Mouse (Mus musculus): ENCODE results near the gene Usp49. TPM values are rescaled to one million over a fixed set of nuclear protein-coding genes. Genes with fewer than 3 reads are reported as not detected.

Gene Usp49
- polyA plus RNA-seq, 1 experiment from 2014 or later = 10.5 TPM

- 29% methylated on average over 20 of the region's 20 CpGs for WGBS
- Histone ChIP-seq H3K4me3 (no peak overlapping the region), H3K27me3 (peaks cover 22% of the 10 kb centered on the region), H3K4me2 (replicated peaks) (no peak overlapping the region), H3K9ac (no peak overlapping the region), H3K9me3 (replicated peaks) (no peaks in the 10 kb centered on the region), H3K36me3 (peaks cover 41% of the 10 kb centered on the region), H3K4me1 (no peaks in the 10 kb centered on the region), H3K27ac (no peak overlapping the region)
- ATAC-seq (ENCODE audit: low FRiP score) = no peak
Observed at GRCm38 (mm10) chr17:47703556-47703955, 73.1 kb downstream of the Usp49 start.

- Histone ChIP-seq H3K4me2 (replicated peaks) (no peak overlapping the region), H3K27ac (no peak overlapping the region), H3K4me1 (no peaks in the 10 kb centered on the region), H3K4me3 (no peak overlapping the region), H3K9ac (no peak overlapping the region), H3K27me3 (peaks cover 22% of the 10 kb centered on the region), H3K9me3 (replicated peaks) (no peaks in the 10 kb centered on the region), H3K36me3 (peaks cover 32% of the 10 kb centered on the region)
- no peak for ATAC-seq (ENCODE audit: low FRiP score)
- 79% methylated on average over 4 of the region's 4 CpGs for WGBS
Observed at GRCm38 (mm10) chr17:47704692-47705091, 74.2 kb downstream of the Usp49 start.

DNA sequence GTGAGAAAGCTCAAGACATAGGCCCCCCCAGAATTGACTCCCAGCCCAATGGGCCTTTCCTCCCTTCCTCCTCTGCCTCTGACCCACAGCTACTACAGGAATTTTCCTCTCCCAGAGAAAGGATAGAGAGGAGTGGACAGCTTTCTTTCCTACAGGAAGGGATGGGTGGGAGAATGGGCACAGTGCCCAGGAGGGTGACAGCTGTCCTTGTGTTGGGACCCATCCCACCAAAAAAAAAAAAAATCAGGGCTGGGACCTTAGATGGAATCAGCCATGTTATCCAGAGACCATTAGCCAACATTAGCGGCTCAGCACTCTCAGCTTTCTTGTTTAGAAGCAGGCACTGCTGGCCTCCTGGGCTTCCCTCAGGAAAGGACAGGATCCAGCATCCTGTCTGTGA is 75.7 kb downstream of the Usp49 start:
- H3K4me3 ChIP-seq = no peak overlapping the region
- 65% methylated on average over 1 of the region's 1 CpGs for WGBS
- peaks cover 22% of the 10 kb centered on the region for H3K27me3 ChIP-seq
- peaks cover 20% of the 10 kb centered on the region; the same call in 1 of the 2 replicates for H3K36me3 ChIP-seq
- no peak for ATAC-seq (ENCODE audit: low FRiP score)
- no peak overlapping the region for H3K27ac ChIP-seq
- H3K9ac ChIP-seq = no peak overlapping the region
- no peak overlapping the region for H3K4me2 ChIP-seq (replicated peaks)
- no peaks in the 10 kb centered on the region for H3K4me1 ChIP-seq
- H3K9me3 ChIP-seq (replicated peaks) = no peaks in the 10 kb centered on the region

DNA sequence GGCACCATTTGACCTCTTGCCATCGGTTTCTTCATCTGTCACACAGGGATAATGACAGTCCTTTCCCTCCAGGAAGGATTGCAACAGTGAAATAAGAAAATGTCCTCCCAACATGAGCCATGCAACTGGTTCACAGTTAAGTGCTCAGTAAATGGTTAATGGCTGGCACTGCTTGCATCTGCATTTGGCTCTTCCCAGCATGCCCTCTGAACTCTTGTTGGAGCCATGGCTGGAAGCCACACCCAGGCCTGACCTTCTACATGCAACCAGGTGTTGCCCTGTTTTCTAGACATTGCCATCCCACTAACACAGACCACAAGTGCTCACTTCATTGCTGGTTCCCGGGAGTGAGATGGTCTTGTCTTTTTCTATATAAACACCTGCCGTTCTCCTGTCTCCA is 77.5 kb downstream of the Usp49 start:
- Histone ChIP-seq H3K9me3 (replicated peaks) (no peaks in the 10 kb centered on the region), H3K9ac (no peak overlapping the region), H3K4me1 (0 out of 2 replicates have a peak, but pooled peaks cover 2% of the 10 kb centered on the region), H3K4me3 (no peak overlapping the region), H3K4me2 (replicated peaks) (no peak overlapping the region), H3K27ac (no peak overlapping the region), H3K27me3 (peaks cover 9% of the 10 kb centered on the region), H3K36me3 (0 out of 2 replicates have a peak, but pooled peaks cover 9% of the 10 kb centered on the region)
- WGBS = 83% methylated on average over 3 of the region's 3 CpGs
- ATAC-seq (ENCODE audit: low FRiP score) = no peak

- H3K4me1 ChIP-seq = 0 out of 2 replicates have a peak, but pooled peaks cover 2% of the 10 kb centered on the region
- no peaks in the 10 kb centered on the region for H3K9me3 ChIP-seq (replicated peaks)
- no peak overlapping the region for H3K9ac ChIP-seq
- no peak overlapping the region for H3K4me2 ChIP-seq (replicated peaks)
- no peaks in the 10 kb centered on the region for H3K27me3 ChIP-seq
- no peak overlapping the region for H3K4me3 ChIP-seq
- H3K36me3 ChIP-seq = no peaks in the 10 kb centered on the region
- 66% methylated on average over 4 of the region's 4 CpGs for WGBS
- no peak overlapping the region for H3K27ac ChIP-seq
- ATAC-seq (ENCODE audit: low FRiP score) = no peak
Observed at GRCm38 (mm10) chr17:47708972-47709371, 78.5 kb downstream of the Usp49 start.

GRCm38 (mm10) chr17:47710036-47710435 is 79.5 kb downstream of the Usp49 start:
- no peak overlapping the region for H3K4me2 ChIP-seq (replicated peaks)
- no peaks in the 10 kb centered on the region for H3K27me3 ChIP-seq
- no peaks in the 10 kb centered on the region for H3K36me3 ChIP-seq
- H3K4me1 ChIP-seq = 0 out of 2 replicates have a peak, but pooled peaks cover 2% of the 10 kb centered on the region
- no peak overlapping the region for H3K27ac ChIP-seq
- WGBS = 70% methylated on average over 3 of the region's 3 CpGs
- no peak overlapping the region for H3K4me3 ChIP-seq
- no peak for ATAC-seq (ENCODE audit: low FRiP score)
- no peak overlapping the region for H3K9ac ChIP-seq
- no peaks in the 10 kb centered on the region for H3K9me3 ChIP-seq (replicated peaks)

GRCm38 (mm10) chr17:47711883-47712282 is 81.4 kb downstream of the Usp49 start:
- Histone ChIP-seq H3K9me3 (replicated peaks) (no peaks in the 10 kb centered on the region), H3K27me3 (no peaks in the 10 kb centered on the region), H3K4me1 (0 out of 2 replicates have a peak, but pooled peaks cover 2% of the 10 kb centered on the region), H3K4me3 (no peak overlapping the region), H3K9ac (no peak overlapping the region), H3K27ac (no peak overlapping the region), H3K4me2 (replicated peaks) (no peak overlapping the region), H3K36me3 (no peaks in the 10 kb centered on the region)
- WGBS = 59% methylated on average over 6 of the region's 6 CpGs
- ATAC-seq (ENCODE audit: low FRiP score) = no peak

GRCm38 (mm10) chr17:47712889-47713571 is 82.5 kb downstream of the Usp49 start:
- Histone ChIP-seq H3K9me3 (replicated peaks) (no peaks in the 10 kb centered on the region), H3K36me3 (no peaks in the 10 kb centered on the region), H3K27ac (no peak overlapping the region), H3K9ac (no peak overlapping the region), H3K27me3 (0 out of 2 replicates have a peak, but pooled peaks cover 1% of the 10 kb centered on the region), H3K4me1 (0 out of 2 replicates have a peak, but pooled peaks cover 2% of the 10 kb centered on the region), H3K4me3 (no peak overlapping the region), H3K4me2 (replicated peaks) (no peak overlapping the region)
- WGBS = 44% methylated on average over 15 of the region's 22 CpGs
- no peak for ATAC-seq (ENCODE audit: low FRiP score)

- Histone ChIP-seq H3K4me3 (no peak overlapping the region), H3K36me3 (no peaks in the 10 kb centered on the region), H3K9me3 (replicated peaks) (no peaks in the 10 kb centered on the region), H3K4me1 (0 out of 2 replicates have a peak, but pooled peaks cover 2% of the 10 kb centered on the region), H3K4me2 (replicated peaks) (no peak overlapping the region), H3K9ac (no peak overlapping the region), H3K27me3 (0 out of 2 replicates have a peak, but pooled peaks cover 3% of the 10 kb centered on the region), H3K27ac (no peak overlapping the region)
- no peak for ATAC-seq (ENCODE audit: low FRiP score)
- WGBS = 55% methylated on average over 3 of the region's 3 CpGs
Observed at GRCm38 (mm10) chr17:47715037-47715436, 84.5 kb downstream of the Usp49 start.

DNA sequence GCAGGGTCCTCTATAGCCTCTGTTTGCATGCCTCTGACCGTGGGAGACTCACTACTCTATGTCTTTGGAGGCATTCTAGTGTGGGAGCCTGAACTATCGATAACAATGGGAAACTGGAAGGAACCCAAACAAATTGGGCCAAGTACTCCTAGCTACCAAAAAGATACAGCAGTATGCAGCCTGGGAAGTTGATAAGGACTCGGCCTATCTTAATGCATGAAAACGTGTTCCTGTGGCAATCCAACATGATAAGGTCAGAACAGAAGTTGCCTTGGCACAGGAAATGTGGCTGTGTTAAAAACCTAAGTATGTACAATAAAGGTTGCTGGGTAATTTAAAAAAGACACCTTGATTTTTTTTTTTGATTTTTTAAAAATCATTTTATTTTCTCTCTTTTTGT is 90.7 kb downstream of the Usp49 start:
- WGBS = 90% methylated on average over 4 of the region's 4 CpGs
- Histone ChIP-seq H3K36me3 (no peaks in the 10 kb centered on the region), H3K4me1 (no peaks in the 10 kb centered on the region), H3K9ac (no peak overlapping the region), H3K9me3 (replicated peaks) (no peaks in the 10 kb centered on the region), H3K4me3 (no peak overlapping the region), H3K27ac (no peak overlapping the region), H3K4me2 (replicated peaks) (no peak overlapping the region), H3K27me3 (0 out of 2 replicates have a peak, but pooled peaks cover 3% of the 10 kb centered on the region)
- ATAC-seq (ENCODE audit: low FRiP score) = no peak

DNA sequence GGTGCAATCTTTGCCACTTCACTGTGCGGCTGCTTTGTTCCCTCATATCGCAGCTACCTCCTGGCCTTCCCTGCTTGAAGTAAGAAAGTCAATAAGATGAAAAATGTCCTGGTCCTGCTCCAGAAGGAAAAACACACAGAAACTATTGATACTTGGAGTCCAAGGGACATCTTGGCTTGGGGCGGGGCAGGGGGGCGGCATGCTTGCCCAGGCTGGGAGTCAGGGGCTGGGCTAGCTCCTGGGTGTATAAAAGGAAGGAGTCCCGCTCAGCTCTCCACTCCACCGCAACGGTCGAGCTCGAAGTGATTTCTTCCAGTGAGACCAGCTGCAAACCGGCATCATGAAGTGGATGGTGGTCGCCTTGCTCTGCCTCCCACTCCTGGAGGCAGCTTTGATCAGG is 96.1 kb downstream of the Usp49 start, which contains the start of gene Pgc:
TSS of gene Pgc (plus strand) at position 277 of the 400 bp plus-strand sequence.
- no peak within 1 kb of the TSS for H3K9ac ChIP-seq
- H3K4me3 ChIP-seq = no peak within 1 kb of the TSS
- H3K36me3 ChIP-seq = no peaks in the 10 kb centered on the region
- no peaks in the 10 kb centered on the region for H3K9me3 ChIP-seq (replicated peaks)
- H3K27ac ChIP-seq = no peak within 1 kb of the TSS
- no peak within 1 kb of the TSS for H3K4me2 ChIP-seq (replicated peaks)
- no peaks in the 10 kb centered on the region; the same call in 1 of the 2 replicates for H3K27me3 ChIP-seq
- H3K4me1 ChIP-seq = no peaks in the 10 kb centered on the region
- ATAC-seq (ENCODE audit: low FRiP score) = no peak
- WGBS = 77% methylated on average over 11 of the region's 11 CpGs

- Histone ChIP-seq H3K9me3 (replicated peaks) (no peaks in the 10 kb centered on the region), H3K4me3 (no peak overlapping the region), H3K4me2 (replicated peaks) (no peak overlapping the region), H3K27ac (no peak overlapping the region), H3K27me3 (peaks cover 3% of the 10 kb centered on the region; the same call in 1 of the 2 replicates), H3K9ac (no peak overlapping the region), H3K4me1 (no peaks in the 10 kb centered on the region), H3K36me3 (no peaks in the 10 kb centered on the region)
- WGBS = 50% methylated on average over 24 of the region's 24 CpGs
- no peak for ATAC-seq (ENCODE audit: low FRiP score)
Observed at GRCm38 (mm10) chr17:47730633-47731575, 100.4 kb downstream of the Usp49 start.

Measured in hindbrain, embryonic 12.5 days (tissue).